Mouse (Mus musculus): ENCODE results near the gene Lamb3.

DNA sequence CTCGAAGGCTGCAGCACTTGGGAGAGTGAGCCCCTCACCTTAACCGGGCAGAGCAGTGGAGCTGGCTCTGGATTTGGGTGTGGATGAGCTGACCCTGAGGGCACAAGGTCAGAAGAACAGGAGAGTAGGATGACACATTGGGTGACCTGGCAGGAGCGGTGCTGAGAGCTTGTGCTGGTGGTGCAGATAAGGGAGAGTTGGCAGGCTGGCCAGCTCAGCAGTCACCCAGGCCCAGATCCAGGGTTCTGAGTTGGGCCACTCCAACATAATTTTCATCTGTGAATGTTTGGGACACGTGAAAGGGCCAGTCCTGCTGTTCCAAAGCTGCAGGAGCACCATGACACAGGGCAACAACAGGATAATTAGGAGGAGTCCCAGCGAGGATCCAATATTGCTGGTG is 3.9 kb downstream of the Lamb3 start:
- TF ChIP-seq EP300 (IDR thresholded peaks at IDR 0.05) (no peak), CTCF (IDR thresholded peaks at IDR 0.05) (no peak)

Data from lung, postnatal 0 days (tissue).